Mouse (Mus musculus) embryo, embryonic 9.5 days (tissue): ENCODE data around the gene Rmnd1.

Experiments
- DNase-seq: peaks from one replicate; pipeline ENCODE4 v3.0.0-alpha.2; 2017; ENCODE audit errors: extremely low spot score

Gene Rmnd1

DNA sequence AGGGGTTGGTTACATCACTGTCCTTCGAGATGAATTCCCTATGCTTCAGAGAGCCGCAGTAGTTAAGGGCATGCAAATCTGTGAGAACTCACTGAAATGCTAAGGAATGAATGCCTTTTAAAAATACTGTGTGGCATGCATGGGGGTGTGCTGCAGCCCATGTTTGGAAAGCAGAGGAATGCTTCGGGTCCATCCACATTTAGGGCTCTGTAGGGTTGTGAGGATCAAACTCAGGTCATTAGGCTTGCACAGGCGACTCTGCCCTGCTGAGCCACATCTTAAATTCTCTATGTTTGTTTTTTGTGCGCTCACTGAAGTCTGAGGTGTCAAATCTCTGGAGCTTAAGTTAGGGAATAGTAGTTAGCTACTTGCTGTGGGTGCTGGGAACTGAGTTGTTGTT is 41.1 kb downstream of the Rmnd1 start:
- DNase-seq: no peak

DNA sequence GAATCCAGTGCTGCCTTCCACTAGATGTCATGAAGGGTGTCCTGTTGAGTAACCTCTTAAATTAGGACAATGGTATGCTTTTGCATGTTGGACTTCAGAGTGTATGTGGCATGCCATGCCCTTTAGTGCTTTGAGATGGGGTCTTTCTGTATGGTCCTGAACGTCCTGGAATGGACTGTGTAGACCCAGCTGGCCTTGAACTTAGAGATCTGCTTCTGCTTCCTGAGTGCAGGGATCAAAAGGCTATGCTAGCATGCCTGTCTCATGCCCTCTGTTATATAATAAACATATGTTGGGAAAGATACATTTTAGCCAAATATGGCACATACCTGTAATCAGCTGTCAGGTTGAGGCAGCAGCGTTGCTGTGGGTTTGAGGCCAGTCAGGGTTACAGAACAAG is 41.6 kb downstream of the Rmnd1 start:
- no peak for DNase-seq

- no peak for DNase-seq
Observed at GRCm38 (mm10) chr10:4389461-4390112, 42.6 kb downstream of the Rmnd1 start.

DNA sequence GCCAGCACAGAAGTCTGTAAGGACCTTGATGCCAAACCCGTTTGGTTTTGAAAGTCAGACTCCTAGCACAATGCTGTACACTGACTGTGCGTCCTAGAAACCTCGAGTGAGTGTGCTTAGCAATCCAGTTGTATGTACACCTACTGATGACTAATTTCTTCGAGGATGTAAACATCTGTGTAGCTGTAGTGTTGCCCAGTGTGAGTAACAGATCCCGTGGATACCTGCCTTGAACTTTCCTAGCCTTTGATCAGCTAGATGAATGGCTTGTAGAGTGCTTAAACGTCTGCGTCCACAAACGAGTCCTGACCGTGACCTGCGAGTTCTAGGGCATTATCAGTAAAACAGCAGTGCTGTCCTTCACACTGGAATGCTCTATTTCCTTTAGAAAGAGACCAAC is 43.2 kb downstream of the Rmnd1 start:
- no peak for DNase-seq

- no peak for DNase-seq
Observed at GRCm38 (mm10) chr10:4388384-4388745, 43.8 kb downstream of the Rmnd1 start.

DNA sequence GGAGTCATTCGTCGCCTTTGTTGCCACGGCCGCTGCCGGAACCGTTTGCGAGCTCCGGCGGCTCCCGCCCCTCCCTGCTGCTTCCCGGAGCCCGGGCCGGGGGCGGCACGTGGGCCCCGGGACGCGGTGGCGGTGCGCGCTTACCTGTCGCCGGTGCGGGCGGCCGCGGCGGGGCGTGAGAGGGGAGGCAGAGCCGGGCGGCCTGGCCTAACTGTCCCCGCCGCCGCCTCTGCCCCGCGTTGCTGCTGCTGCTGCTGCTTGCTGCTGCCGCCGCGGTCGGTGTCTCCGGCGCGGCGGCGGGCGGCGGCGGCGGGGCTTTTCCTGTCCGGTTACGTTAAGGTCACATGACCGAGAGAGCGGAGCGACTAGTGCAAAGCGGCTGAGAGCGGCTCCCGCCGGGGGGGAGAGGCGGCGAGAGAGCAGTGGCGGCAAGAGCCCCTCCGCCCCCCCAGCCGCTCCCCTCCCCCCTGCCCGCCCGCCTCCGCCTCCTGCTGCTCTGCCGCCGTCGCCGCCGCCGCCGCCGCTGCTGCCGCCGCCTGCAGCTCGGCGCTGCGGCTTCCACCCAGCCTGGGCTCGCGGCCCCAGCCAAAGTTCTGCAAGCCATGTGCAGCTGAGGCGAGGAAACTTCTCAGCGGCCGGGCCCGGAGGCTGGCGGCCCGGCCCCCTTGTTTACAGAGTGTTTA is 44.3 kb downstream of the Rmnd1 start, which contains the start of gene Zbtb2:
TSS of gene Zbtb2 (minus strand) at position 408 of the 683 bp plus-strand sequence.
- DNase-seq: peak; percentile 70

DNA sequence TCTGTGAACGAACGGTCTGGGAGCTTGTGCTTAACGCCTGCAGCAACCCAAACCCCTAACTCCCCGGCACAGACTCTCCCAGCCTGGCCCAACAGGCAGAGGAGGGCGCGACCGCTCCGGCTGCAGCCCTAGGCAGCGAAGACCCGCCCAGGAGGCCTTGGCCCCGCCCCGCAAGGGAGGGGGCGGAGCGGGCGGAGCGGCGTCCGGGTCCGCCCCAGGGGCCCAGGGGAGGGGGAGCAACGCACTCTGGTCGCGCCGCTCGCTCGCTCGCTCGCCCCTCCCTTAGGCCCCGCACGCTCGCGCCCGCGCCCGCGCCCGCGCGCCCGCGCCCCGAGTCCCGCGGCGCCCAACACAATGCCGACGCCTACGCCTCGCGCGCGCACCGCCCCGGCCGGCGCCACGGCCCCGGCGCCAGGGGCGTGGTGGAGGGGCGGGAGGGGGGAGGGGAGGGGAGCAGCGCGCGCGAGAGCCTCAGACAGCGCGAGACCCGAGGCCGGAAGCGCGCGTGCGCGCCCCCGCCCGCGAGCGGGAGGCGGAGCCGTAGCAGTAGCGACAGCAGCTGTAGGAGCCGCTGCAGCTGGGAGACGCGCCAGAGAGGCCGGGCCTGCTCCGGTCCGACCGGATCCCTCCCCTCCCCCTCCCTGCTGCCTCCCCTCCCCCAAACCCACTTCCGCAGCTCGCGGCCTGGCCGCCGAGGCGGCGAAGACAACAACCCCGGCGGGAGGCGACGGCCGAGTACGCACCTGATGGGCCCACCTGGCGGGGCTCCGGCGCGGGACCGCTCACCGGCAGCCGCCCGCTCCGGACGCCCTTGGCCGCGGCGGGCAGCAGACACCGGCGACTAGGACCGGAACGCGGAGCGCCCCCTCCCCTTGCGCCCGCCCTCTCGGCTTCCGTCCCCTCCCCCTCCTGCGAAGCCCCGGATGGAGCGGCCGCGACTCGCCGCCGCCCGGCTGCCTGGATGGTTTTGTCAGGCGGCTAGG is 45.3 kb downstream of the Rmnd1 start:
- DNase-seq: peak; percentile 97

DNA sequence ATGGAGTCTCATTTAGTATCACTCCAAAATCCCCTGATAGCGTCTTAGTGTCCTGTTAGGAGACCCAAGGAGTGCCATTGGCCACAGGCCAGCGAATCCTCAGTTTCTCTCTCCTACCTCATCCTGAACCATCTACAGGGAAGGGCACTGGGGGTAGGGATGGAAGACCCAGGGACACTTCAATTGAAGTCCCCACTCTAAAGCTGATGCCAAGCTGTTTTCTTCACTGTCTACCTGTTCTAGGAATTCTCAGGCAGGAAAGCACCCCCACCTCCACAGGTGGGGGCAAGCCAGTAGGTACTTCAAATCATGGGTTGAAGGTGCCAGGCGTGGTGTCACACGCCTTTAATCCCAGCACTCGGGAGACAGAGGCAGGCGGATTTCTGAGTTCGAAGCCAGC is 47.9 kb downstream of the Rmnd1 start:
- no peak for DNase-seq

DNA sequence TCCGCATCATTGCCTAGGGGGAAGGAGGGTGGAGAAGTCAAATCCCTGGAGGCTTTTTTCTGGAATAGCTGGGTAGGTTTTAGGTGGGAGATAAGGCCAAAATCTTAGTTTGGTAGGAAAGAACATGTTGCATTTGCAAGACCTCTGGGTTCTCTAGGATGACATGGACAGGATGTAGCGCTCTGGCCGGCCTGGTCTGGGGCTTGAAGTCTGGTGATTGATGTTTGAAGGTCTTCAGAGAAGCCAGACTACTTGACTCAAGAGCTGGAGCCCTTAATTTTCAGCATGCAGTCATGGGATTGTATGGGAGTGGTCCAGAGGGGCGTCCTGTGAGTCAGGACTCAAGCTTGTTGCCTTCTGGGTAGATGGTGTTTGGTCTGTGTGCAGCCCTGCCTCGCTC is 51.4 kb downstream of the Rmnd1 start:
- no peak for DNase-seq

DNA sequence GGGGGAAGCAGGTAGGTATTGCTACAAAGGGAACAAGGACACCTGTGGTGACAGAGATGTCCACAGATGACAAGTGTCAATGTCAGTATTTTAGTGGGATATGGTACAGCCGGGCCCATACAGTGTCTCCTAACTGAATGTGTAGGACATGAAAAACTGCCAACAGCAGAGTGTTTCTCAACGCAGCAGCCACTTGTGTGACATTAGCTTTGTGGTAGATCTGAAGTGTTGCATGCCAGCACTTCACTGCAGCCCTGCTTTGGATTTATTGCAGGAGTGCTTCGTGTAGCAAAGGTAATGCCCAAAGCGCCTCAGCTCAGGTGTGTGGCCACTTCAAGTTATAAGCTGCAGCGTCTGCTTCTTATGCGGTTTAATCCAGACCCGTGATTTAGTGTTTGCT is 55.3 kb downstream of the Rmnd1 start:
- no peak for DNase-seq

GRCm38 (mm10) chr10:4376461-4376860 is 55.7 kb downstream of the Rmnd1 start:
- DNase-seq: no peak

DNA sequence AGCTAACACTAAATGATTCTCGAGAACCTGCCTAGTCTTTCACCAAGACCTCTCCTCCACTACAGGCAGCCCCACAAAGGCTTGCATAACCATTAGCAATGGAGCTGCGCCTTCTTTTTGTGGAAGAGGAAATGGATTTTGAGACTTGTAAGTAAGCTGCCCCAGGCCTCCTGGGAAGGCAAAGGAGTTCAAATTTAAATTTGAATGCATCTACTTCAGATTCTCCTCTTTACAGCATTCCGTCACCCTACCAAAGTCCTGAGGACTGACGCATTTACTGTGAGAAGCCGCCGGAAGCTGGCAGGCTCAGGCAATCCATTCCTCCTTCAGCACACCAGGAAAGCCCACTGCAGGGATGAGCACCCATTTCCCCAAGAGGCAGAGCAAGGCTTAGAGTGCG is 56.9 kb downstream of the Rmnd1 start:
- no peak for DNase-seq

DNA sequence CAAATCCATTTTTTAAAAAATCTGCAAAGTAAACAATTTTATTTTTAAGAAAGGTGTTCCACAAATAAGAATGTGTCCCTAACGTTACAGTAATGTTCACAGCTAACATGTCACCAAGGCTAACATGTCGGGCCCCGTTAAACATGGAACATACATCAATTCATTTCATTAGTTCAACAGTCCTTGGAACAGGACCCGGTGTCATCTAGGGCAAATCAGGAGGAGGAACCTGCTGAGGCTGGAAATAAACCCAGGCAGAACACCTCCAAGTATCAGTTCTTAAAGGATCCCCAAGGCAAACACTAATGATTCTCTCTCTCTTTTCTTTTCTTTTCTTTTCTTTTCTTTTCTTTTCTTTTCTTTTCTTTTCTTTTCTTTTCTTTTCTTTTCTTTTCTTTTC is 57.5 kb downstream of the Rmnd1 start:
- no peak for DNase-seq

GRCm38 (mm10) chr10:4374239-4374638 is 57.9 kb downstream of the Rmnd1 start:
- DNase-seq: no peak

GRCm38 (mm10) chr10:4373558-4373957 is 58.6 kb downstream of the Rmnd1 start:
- DNase-seq: no peak

DNA sequence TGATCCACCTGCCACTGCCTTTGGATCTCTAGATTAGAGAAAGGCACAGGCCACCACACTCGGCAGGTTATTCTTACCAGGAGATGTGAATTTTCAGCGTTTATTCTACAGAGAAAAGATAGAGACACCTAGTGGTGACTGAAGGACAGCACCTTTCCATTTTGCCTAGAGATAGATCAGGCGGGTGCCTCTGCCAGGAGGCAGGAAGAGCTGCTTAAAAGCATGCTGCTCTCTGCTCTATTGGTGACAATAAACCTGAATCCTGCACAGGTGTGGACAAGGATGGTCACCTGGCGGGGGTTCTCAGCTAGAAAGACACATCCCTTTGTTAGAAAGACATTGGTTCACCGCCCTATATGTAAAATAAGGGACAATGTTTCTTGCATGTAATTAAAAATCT is 60.2 kb downstream of the Rmnd1 start:
- DNase-seq: no peak

DNA sequence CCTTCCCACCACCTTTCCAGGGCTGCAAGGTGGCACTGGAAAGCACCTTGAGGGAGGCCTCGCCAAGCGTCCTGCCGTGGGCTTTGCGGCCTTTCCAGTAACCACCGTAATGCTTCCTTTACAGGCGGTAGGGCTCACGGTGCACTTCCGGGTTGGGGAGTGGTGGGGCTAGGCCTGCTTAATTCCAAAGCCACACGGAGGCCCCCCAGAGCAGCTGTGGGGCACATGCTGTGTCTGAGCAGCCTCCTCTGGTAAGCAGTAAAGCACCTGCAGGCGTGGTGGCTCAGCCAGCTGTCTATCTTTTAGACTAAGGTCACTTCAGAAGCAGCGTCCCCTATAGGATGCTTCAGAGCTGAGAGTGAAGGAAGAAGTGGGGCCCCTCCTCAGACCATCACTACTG is 62.1 kb downstream of the Rmnd1 start:
- DNase-seq: no peak

GRCm38 (mm10) chr10:4364618-4365017 is 67.6 kb downstream of the Rmnd1 start:
- DNase-seq: no peak

DNA sequence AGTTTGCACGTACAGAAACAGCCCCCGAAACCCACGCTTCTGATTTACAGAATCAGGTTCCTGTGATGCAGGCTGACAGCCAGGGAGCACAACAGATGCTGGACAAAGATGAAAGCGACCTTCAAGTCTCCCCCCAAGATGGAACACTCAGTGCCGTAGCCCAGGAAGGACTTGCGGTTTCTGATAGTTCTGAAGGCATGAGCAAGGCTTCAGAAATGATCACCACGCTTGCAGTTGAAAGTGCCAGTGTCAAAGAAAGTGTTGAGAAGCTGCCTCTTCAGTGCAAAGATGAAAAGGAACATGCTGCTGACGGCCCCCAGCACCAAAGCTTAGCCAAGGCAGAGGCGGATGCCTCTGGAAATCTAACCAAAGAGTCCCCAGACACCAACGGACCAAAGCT is 74.8 kb downstream of the Rmnd1 start:
- no peak for DNase-seq

- no peak for DNase-seq
Observed at GRCm38 (mm10) chr10:4356640-4357039, 75.5 kb downstream of the Rmnd1 start.

GRCm38 (mm10) chr10:4355882-4356451 is 76.2 kb downstream of the Rmnd1 start:
- DNase-seq: no peak
